Mouse (Mus musculus) frontal cortex, adult (tissue): ENCODE data around the gene Psmd14.

Experiments
- ATAC-seq: cut with Nextera tagmentation; 2 replicates; pipeline ENCODE4 v1.9.2; 2017; ENCODE audit warnings: mild to moderate bottlenecking, moderate library complexity, mixed read lengths; ENCODE audit not compliant: low TSS enrichment

Psmd14 gene

DNA sequence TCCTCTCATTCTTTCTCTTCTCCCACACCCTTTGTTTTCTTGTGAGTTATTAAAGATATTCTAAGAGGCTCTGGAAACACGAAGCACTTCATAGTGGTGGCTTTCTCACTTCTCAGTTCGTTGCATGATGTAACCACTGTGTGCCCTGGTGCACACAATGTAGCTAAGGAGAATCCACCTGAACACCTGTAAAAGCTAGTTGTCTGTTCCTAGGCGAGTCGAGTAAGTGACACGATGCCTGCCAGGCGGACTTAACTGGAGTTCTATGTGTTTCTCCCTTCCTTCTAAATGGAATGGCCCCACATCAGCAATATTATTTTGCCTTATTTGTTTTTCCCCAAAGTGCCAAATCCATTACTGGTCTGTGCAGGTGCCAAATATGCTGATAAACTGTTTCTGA, 101.6 kb downstream of the Psmd14 start:
- ATAC-seq: no peak

DNA sequence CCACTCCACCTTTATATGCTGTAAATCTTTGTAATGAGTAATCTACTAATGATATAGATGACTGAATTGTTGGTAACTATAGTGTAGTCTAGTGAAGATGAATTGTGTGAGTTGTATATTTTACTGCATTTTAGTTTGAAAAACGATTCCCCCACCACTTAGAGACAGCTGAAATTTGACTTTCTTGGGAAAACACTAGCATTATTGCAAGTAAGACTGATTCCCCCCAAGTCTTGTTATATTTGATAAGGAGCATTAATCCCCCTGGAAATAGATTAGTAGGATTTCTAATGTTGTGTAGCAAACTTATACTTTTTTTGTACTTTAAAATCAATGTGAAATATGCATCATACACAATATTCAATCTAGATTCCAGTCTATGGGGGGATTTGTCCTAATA, 102.0 kb downstream of the Psmd14 start:
- ATAC-seq: no peak

DNA sequence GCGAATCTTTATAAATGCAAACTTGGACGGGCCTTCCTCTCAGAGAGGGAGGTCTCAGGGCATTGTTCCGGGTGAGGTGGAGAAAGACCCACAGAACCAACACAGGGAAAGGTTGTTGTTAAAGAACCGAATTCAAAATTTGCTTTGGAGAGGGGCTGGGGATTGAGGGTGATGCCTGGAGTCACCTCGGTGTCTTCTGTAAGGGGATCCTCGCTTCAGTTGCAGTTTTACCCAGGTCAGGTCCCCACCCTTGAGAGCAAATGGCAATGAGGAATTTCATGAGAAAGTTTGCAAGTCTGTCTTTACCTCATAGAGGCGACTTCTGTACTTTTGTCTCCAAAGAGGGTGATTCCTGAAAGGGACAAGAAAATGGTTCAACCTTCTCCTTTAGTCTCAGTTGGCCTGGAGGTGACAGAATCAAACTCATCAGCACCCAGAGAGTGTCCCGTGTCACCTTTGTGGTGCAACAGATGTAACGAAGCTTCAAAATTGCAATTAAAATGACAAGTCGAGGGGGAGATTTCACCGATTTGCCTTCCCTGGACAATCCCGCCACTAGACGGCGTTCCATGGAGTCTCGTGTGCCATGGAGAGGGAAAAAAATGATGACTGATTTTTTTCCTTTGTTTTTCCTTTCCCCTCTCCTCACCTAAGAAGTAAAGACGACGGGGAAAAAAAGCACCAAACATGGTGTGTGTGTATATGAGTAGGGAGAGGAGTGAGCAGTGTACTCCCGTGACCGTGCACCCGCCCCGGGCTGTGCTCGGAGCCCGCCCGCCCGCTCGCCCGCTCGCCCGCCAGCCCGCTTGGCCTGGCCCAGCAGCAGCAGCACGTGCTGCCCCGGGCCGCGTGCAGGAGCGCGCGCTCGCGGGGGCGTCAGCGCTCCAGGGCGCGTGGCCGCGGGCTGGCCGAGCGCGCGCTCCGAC, 103.3 kb downstream of the Psmd14 start:
- peak; percentile 24 for ATAC-seq

DNA sequence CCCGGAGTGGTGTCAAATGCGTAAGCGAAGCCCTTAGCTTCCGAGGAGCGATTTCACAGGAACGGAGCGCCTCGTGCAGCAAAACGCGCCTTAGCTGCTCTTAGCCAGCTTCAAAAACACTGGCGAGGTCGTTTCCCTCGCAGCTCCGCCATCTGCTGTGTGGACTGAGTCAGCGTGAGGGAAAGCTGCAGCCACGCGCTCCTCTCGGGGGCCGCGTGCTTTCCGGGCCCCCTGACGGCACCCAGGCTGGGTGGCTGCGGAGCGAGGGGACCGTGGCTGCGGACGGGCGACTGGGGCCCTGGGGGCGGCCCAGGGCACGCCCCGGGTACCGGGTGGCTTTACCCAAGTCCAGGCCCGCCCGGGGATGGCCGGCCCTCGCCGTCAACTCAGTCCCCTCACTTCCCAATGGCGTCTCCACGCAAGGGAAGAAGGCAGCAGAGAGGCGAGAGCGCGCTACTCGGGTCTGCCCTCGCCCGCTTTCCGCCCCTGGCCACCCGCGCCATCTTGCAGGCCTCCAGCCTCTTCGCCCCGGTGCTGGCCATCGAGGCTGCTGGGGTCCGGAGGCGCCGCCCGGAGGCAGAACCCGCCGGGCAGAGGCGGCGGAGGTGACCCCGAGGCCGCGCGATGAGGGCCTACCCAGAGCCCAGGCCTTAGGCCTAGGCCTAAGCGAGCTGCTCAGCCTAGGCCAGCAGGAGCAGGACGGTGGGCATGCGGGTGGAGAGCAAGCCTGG, 104.3 kb downstream of the Psmd14 start:
- peak; percentile 43 for ATAC-seq

DNA sequence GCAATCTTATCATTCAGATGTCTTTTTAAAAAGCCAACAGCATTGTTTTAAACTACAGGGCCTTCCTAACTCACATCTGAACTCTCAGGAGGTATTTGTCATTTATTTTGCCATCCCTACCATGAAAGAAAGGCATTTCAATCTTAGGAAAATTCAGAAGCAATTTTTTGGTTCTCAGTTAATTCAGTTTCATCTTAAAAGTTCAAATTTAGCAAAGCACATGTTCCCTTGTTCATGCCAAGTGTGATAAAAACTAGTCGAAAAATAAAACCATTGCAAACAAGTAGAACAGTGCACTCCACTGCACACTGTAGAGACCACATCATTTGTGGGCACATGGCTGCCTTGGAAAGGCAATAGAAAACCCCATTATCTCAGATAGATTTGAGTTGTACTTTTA, 106.7 kb downstream of the Psmd14 start:
- no peak for ATAC-seq

DNA sequence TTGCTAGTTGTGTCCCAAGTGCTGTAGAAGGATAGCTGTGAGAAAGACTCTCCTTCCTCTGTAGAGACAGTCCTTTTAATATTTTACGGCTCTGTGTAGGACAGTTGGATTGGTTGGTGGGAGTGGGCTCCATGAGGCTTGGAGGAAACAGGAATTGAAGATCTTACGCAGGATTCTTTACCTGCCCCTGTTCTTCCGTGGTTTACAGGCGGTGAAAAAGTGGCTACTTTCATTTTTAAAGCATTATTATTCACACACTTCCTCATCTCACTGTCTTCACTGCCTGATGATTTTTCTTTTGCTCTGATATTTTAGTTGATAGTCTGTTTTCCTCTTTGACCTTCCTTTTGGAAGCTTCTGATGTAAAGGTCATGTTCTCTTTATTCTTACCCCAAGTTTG, 108.7 kb downstream of the Psmd14 start:
- ATAC-seq: no peak

DNA sequence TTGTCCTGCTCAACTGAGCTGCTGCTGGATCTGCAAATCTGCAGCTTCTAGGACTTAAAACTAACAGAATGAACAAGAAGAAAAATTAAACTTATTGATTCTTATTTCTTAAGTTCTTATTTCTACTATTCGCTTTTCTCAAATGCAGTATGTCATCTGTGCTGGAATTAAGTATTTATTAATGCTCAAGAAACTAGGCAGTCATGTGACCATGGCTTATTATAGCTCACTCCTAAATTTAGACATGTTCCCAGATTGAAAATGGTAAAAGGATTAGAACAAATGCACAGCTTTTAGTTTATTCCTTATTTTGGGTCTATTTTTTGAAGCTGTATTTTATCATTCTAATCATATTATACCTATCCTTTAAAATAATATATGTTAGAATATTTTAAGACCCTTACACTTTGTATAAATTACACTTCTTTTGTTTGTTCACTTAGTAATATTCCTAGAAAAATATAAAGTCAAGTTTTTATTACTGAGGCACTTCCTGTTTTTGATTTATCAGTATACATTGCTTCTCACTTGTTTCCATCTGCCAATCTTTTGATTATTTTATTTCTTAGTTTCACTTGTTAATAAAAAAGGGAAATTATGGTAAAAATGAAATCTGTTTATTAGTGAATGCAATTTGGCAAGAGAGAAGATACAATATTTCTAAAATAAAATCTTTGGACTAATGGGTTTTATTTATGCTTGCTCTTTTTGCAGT, 112.1 kb downstream of the Psmd14 start:
- ATAC-seq: no peak

DNA sequence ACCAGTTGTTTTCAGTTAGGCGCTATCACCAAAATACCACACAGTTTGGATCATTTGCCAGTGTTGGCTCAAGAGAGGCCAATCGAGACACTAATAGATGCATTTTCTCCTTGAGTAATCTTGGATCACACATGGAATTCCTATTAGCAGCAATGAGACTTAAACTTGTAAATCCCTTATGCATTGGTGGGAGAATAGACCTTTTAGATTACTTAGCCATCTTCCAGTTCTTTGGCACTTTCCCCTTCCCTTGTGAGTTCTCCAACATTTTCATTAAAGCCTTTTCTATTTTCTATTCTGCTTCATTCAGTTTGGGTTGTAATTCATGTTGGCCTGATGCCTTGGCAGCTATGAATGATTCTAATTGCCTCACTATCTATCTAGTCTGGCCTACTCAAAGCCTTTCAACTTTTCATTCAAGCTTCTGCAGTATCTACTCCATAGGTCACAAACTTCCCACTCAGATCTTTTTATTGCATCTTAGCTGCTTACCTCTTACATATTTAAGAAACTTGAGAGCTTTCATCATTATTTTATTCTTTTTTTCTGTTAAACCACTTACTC, 125.8 kb downstream of the Psmd14 start:
- no peak for ATAC-seq
